Mouse (Mus musculus): Measurements from ENCODE around the gene Nuak2.
"Not testable (repeated sequence)": the region's sequence is repeated elsewhere in the genome, so short reads cannot be mapped to it uniquely, and the experiment has no call there.

The Nuak2 gene

GRCm38 (mm10) chr1:132328565-132328964, 12.6 kb downstream of the Nuak2 start:
- no peak for DNase-seq

- DNase-seq: no peak
These were observed 13.7 kb downstream of the Nuak2 start for GRCm38 (mm10) chr1:132329656-132330055.

GRCm38 (mm10) chr1:132330397-132330796, 14.5 kb downstream of the Nuak2 start:
- DNase-seq: no peak

- DNase-seq: no peak
These were observed 15.4 kb downstream of the Nuak2 start for GRCm38 (mm10) chr1:132331283-132331682.

- no peak for DNase-seq
These were observed 17.3 kb downstream of the Nuak2 start for GRCm38 (mm10) chr1:132333201-132333600.

- DNase-seq: no peak
These were observed 17.8 kb downstream of the Nuak2 start for GRCm38 (mm10) chr1:132333675-132334141.

GRCm38 (mm10) chr1:132334178-132334801, 18.4 kb downstream of the Nuak2 start:
- no peak for DNase-seq

GRCm38 (mm10) chr1:132335378-132335965, 19.5 kb downstream of the Nuak2 start:
- DNase-seq: no peak

- no peak for DNase-seq
These were observed 21.0 kb downstream of the Nuak2 start for GRCm38 (mm10) chr1:132336921-132337320.

- no peak for DNase-seq
These were observed 22.2 kb downstream of the Nuak2 start for GRCm38 (mm10) chr1:132338027-132338660.

GRCm38 (mm10) chr1:132341731-132342501, 26.0 kb downstream of the Nuak2 start:
- DNase-seq: peak; percentile 72

- DNase-seq: no peak
These were observed 26.6 kb downstream of the Nuak2 start for GRCm38 (mm10) chr1:132342518-132342917.

GRCm38 (mm10) chr1:132343191-132343590, 27.3 kb downstream of the Nuak2 start:
- DNase-seq: no peak

GRCm38 (mm10) chr1:132343656-132344055, 27.7 kb downstream of the Nuak2 start:
- no peak for DNase-seq

- DNase-seq: no peak
These were observed 29.6 kb downstream of the Nuak2 start for GRCm38 (mm10) chr1:132345514-132345913.

GRCm38 (mm10) chr1:132346134-132346851, 30.4 kb downstream of the Nuak2 start:
- no peak for DNase-seq

GRCm38 (mm10) chr1:132346951-132347350, 31.0 kb downstream of the Nuak2 start:
- no peak for DNase-seq

- no peak for DNase-seq
These were observed 32.5 kb downstream of the Nuak2 start for GRCm38 (mm10) chr1:132348401-132348800.

- DNase-seq: not testable (repeated sequence)
These were observed 33.1 kb downstream of the Nuak2 start for GRCm38 (mm10) chr1:132349049-132349448.

GRCm38 (mm10) chr1:132349601-132350000, 33.7 kb downstream of the Nuak2 start:
- not testable (repeated sequence) for DNase-seq

GRCm38 (mm10) chr1:132351058-132351457, 35.1 kb downstream of the Nuak2 start:
- no peak for DNase-seq

- no peak for DNase-seq
These were observed 37.5 kb downstream of the Nuak2 start for GRCm38 (mm10) chr1:132353389-132353788.

GRCm38 (mm10) chr1:132354234-132354633, 38.3 kb downstream of the Nuak2 start:
- DNase-seq: no peak
